In the genomic region with DNA sequence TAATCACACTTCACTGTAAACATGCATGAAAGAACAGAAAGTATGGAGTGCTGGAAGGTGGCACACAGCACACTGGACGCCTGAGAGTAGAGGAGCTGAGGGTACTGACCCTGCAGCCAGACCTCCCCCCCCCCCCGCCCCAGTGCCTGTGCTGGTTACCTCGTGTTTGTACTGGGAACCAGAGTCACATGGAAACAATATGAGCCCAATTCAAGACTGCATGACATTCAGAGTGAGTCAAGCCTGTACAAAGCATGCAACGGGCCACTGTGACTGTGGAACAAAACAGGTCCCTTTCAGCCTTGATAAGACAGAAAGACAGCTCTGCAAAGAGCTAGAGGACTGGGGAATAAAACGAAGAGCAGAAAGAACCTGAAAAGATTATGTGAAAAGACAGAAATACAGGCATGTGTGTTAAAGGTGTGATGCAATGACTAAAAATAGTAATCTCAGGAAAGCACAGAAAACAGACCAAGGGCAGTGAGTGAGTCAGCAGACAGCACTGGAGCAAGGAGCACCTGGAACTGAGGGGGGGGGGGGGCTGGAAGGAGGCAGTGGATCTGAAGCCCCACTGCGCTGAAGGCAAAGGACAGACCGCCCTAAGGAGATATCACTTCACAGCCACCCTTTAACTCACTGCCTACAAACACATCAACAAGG, we compare ENCODE assay signal across 9 mouse cellular contexts.
DNase-seq lines count a peak whose midpoint lies in the region; ATAC-seq lines count a peak whose summit lies in the region.
"Had no signal": no experiment of that assay in that cellular context is flagged by ENCODE, and none has a peak within 500 bp of the region (broad histone marks: within the 10 kb centered on the region; RNA-seq: fewer than 3 reads in every experiment).

No protein-coding gene starts in this region.

- DNase-seq in heart, adult 9 months (ENCODE audit: low spot score in 2 of 2): no peak
- DNase-seq in 3T3-L1 (ENCODE audit: low read depth, low spot score): peak; percentile 65
- peak; percentile 74 for DNase-seq in MN1 (ENCODE audit: low spot score)
- no peak for DNase-seq in cerebellum, postnatal 14 days
- DNase-seq in lung, postnatal 4 days: no peak
- no peak for DNase-seq in urinary bladder, postnatal 4 days (ENCODE audit: low spot score in 2 of 2)

- H3K9ac ChIP-seq in heart, embryonic 14.5 days (ENCODE audit: low read length): peak overlapping the region; percentile 51
- H3K9ac ChIP-seq in intestine, embryonic 16.5 days (ENCODE audit: low read depth, low read length): no peak overlapping the region

- H3K4me3 ChIP-seq in heart, embryonic 14.5 days (ENCODE audit: control insufficient read depth in 1 of 2, insufficient read depth in 1 of 2, low read depth in 1 of 2, low read length in 2 of 2): no peak overlapping the region
- no peak overlapping the region for H3K4me3 ChIP-seq in intestine, embryonic 16.5 days (ENCODE audit: low read length)

- no peaks in the 10 kb centered on the region for H3K9me3 ChIP-seq in heart, embryonic 14.5 days (ENCODE audit: control insufficient read depth, low read length)
- no peaks in the 10 kb centered on the region for H3K9me3 ChIP-seq in intestine, embryonic 16.5 days (ENCODE audit: control insufficient read depth, low read length)

- no peak for ATAC-seq in heart, embryonic 14.5 days (ENCODE audit: insufficient number of reproducible peaks, insufficient read depth, low FRiP score, low read depth)
- peak; percentile 56; the same call in 1 of the 2 replicates for ATAC-seq in intestine, embryonic 16.5 days

- 0 out of 2 replicates have a peak, but pooled peaks cover 6% of the 10 kb centered on the region for H3K36me3 ChIP-seq in heart, embryonic 14.5 days (ENCODE audit: control insufficient read depth, insufficient read depth, low read length)
- H3K36me3 ChIP-seq in intestine, embryonic 16.5 days (ENCODE audit: control insufficient read depth, insufficient read depth, low read length): no peaks in the 10 kb centered on the region

- H3K4me2 ChIP-seq in heart, embryonic 14.5 days (ENCODE audit: low read length): peak overlapping the region; percentile 45
- H3K4me2 ChIP-seq in intestine, embryonic 16.5 days (ENCODE audit: low read depth, low read length): no peak overlapping the region

- peak overlapping the region; percentile 60 to 80 for H3K27ac ChIP-seq in heart, embryonic 14.5 days (replicated peaks in 1 of 2; ENCODE audit: control insufficient read depth in 1 of 2, insufficient read depth in 1 of 2, low read depth in 2 of 2, low read length in 2 of 2)
- H3K27ac ChIP-seq in intestine, embryonic 16.5 days (ENCODE audit: low read length): peak overlapping the region; percentile 45
- H3K27ac ChIP-seq: kidney, postnatal 0 days had no signal

- 14% methylated on average over 7 of the region's 7 CpGs for WGBS in heart, embryonic 14.5 days
- WGBS in intestine, embryonic 16.5 days: 58% methylated on average over 7 of the region's 7 CpGs

- H3K4me1 ChIP-seq in heart, embryonic 14.5 days (ENCODE audit: control insufficient read depth in 2 of 2, insufficient read depth in 2 of 2, low read length in 2 of 2): peaks cover 23 to 82% of the 10 kb centered on the region in 2 experiments
- peaks cover 40% of the 10 kb centered on the region for H3K4me1 ChIP-seq in intestine, embryonic 16.5 days (ENCODE audit: control insufficient read depth, insufficient read depth, low read length)

- H3K27me3 ChIP-seq in heart, embryonic 14.5 days (ENCODE audit: control insufficient read depth, insufficient read depth, low read length): no peaks in the 10 kb centered on the region
- no peaks in the 10 kb centered on the region for H3K27me3 ChIP-seq in intestine, embryonic 16.5 days (replicated peaks; ENCODE audit: control insufficient read depth, insufficient read depth, low read length)

Comparison
In these comparisons a context has a peak if more than half of its experiments do, and no peak if none do; other contexts are left out.
1. DNase-seq: peak in 3T3-L1 (single experiment) and MN1 (single experiment); none in heart, adult 9 months (0 of 2), cerebellum, postnatal 14 days (0 of 2), lung, postnatal 4 days (0 of 2) and urinary bladder, postnatal 4 days (0 of 2).